Mouse (Mus musculus): ENCODE results near the gene Chd2. TPM values are rescaled to one million over a fixed set of nuclear protein-coding genes. Genes with fewer than 3 reads are reported as not detected.

Chd2 gene
- total and polyA plus RNA-seq, 3 experiments: 32.9 to 43.3 (median 38.1) TPM

- no peak overlapping the region for H3K4me3 ChIP-seq
- no peak overlapping the region for H3K27ac ChIP-seq
- 42% methylated on average over 2 of the region's 2 CpGs for WGBS
- no peak overlapping the region for H3K9ac ChIP-seq (ENCODE audit: low read depth, low read length)
- peaks cover 52% of the 10 kb centered on the region for H3K36me3 ChIP-seq (ENCODE audit: control insufficient read depth, insufficient read depth, low read length)
- TF ChIP-seq EP300 (IDR thresholded peaks at IDR 0.05; ENCODE audit: insufficient read depth, low read depth, low read length) (no peak), CTCF (IDR thresholded peaks at IDR 0.05) (no peak), POLR2A (IDR thresholded peaks at IDR 0.05; ENCODE audit: insufficient read depth, low read depth, low read length) (no peak)
- no peak for DNase-seq
- intact Hi-C loops (cut with DNase I): no loop called here
- no peaks in the 10 kb centered on the region for H3K79me2 ChIP-seq (replicated peaks; ENCODE audit: control insufficient read depth, insufficient read depth, low read length)
- H3K27me3 ChIP-seq (ENCODE audit: control insufficient read depth, insufficient read depth, low read length): no peaks in the 10 kb centered on the region
- H3K4me1 ChIP-seq (ENCODE audit: control insufficient read depth, insufficient read depth, low read length): peaks cover 5% of the 10 kb centered on the region
These were observed 29.2 kb downstream of the Chd2 start for GRCm38 (mm10) chr7:73512422-73512821.

DNA sequence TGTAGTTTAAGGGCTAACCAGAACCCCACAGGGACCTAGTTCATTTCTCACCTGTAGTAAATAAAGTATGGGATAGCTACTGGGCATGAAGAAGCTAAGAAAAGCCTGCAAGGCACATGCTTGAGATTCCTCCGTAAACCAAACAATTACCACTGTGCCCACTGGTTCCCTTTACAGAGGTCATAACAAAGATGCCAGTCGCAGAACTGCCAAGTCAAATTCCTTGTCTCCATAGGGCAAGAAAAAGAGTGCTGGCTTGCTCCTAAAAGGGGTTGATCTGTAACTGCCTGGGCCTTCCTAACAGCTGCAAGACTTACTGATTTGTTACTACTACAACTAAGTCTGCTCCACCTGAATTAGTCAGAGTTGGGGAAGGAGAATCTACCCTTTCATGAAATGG is 32.9 kb downstream of the Chd2 start:
- WGBS: 71% methylated on average over 2 of the region's 2 CpGs
- H3K4me3 ChIP-seq: no peak overlapping the region
- no peaks in the 10 kb centered on the region; the same call in none of the 2 replicates for H3K4me1 ChIP-seq (ENCODE audit: control insufficient read depth, insufficient read depth, low read length)
- no peak for TF ChIP-seq EP300 (IDR thresholded peaks at IDR 0.05; ENCODE audit: insufficient read depth, low read depth, low read length)
- no peak for TF ChIP-seq CTCF (IDR thresholded peaks at IDR 0.05)
- TF ChIP-seq POLR2A (IDR thresholded peaks at IDR 0.05; ENCODE audit: insufficient read depth, low read depth, low read length): no peak
- no peak overlapping the region for H3K9ac ChIP-seq (ENCODE audit: low read depth, low read length)
- intact Hi-C loops (cut with DNase I): loop anchor here (5.0 kb wide), 1 partner anchor 46 kb away; no protein-coding TSS in a partner anchor
- peaks cover 42% of the 10 kb centered on the region for H3K36me3 ChIP-seq (ENCODE audit: control insufficient read depth, insufficient read depth, low read length)
- H3K27ac ChIP-seq: no peak overlapping the region
- no peaks in the 10 kb centered on the region for H3K79me2 ChIP-seq (replicated peaks; ENCODE audit: control insufficient read depth, insufficient read depth, low read length)
- no peak for DNase-seq
- H3K27me3 ChIP-seq (ENCODE audit: control insufficient read depth, insufficient read depth, low read length): no peaks in the 10 kb centered on the region

DNA sequence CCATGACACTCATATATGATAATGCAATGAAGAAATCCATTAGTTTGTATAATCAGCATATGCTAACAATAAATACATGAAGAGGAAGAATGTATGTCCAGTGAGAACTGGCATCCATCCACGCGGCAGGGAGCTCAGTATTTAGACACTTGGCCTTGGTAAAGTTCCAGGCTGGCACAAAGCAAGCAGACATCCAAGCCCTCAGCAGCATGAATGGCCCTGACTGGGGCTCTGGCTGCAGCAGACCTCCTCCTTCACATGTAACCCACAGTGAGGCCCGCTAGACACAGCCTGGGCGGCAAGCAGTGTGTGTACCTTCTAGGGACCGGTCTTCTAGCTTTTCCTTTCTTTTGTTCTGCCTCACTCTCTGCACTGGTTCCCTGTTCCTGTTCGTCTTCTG is 34.1 kb downstream of the Chd2 start:
- Histone ChIP-seq H3K27me3 (ENCODE audit: control insufficient read depth, insufficient read depth, low read length) (no peaks in the 10 kb centered on the region), H3K4me1 (ENCODE audit: control insufficient read depth, insufficient read depth, low read length) (no peaks in the 10 kb centered on the region; the same call in none of the 2 replicates), H3K27ac (no peak overlapping the region), H3K9ac (ENCODE audit: low read depth, low read length) (no peak overlapping the region), H3K4me3 (no peak overlapping the region), H3K79me2 (replicated peaks; ENCODE audit: control insufficient read depth, insufficient read depth, low read length) (no peaks in the 10 kb centered on the region), H3K36me3 (ENCODE audit: control insufficient read depth, insufficient read depth, low read length) (peaks cover 46% of the 10 kb centered on the region)
- DNase-seq: peak in 1 of 2 experiments; percentile 59
- 73% methylated on average over 6 of the region's 6 CpGs for WGBS
- intact Hi-C loops (cut with DNase I): loop anchor here (5.0 kb wide), 1 partner anchor 45 kb away; no protein-coding TSS in a partner anchor
- TF ChIP-seq CTCF (IDR thresholded peaks at IDR 0.05) (no peak), POLR2A (IDR thresholded peaks at IDR 0.05; ENCODE audit: insufficient read depth, low read depth, low read length) (no peak), EP300 (IDR thresholded peaks at IDR 0.05; ENCODE audit: insufficient read depth, low read depth, low read length) (no peak)

DNA sequence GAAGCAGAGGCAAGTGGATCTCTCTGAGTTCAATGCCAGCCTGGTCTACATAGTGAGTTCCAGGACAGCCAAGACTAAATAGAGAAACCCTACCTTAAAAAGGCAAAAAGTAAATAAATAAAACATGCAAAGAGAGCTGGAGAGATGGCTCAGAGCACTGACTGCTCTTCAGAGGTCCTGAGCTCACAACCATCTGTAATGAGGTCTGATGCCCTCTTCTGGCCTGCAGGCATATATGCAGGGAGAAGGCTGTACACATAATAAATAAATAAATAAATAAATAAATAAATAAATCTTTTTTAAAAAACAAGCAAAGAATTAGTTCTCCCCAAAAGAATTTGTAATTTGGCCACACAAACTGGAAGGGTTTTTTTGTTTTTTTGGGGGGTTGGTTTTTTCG is 34.8 kb downstream of the Chd2 start:
- no peak for DNase-seq
- no peak for TF ChIP-seq EP300 (IDR thresholded peaks at IDR 0.05; ENCODE audit: insufficient read depth, low read depth, low read length)
- TF ChIP-seq CTCF (IDR thresholded peaks at IDR 0.05): peak; percentile 56
- Histone ChIP-seq H3K27ac (no peak overlapping the region), H3K4me1 (ENCODE audit: control insufficient read depth, insufficient read depth, low read length) (no peaks in the 10 kb centered on the region; the same call in none of the 2 replicates), H3K79me2 (replicated peaks; ENCODE audit: control insufficient read depth, insufficient read depth, low read length) (no peaks in the 10 kb centered on the region), H3K27me3 (ENCODE audit: control insufficient read depth, insufficient read depth, low read length) (no peaks in the 10 kb centered on the region), H3K4me3 (no peak overlapping the region), H3K9ac (ENCODE audit: low read depth, low read length) (no peak overlapping the region), H3K36me3 (ENCODE audit: control insufficient read depth, insufficient read depth, low read length) (peaks cover 47% of the 10 kb centered on the region)
- intact Hi-C loops (cut with DNase I): loop anchor here (5.0 kb wide), 1 partner anchor 45 kb away; no protein-coding TSS in a partner anchor
- WGBS: 100% methylated on average over 1 of the region's 1 CpGs

- H3K9ac ChIP-seq (ENCODE audit: low read depth, low read length): no peak overlapping the region
- WGBS: 47% methylated on average over 6 of the region's 6 CpGs
- intact Hi-C loops (cut with DNase I): loop anchor here (5.0 kb wide), 1 partner anchor 43 kb away; no protein-coding TSS in a partner anchor
These were observed 36.4 kb downstream of the Chd2 start for GRCm38 (mm10) chr7:73505266-73505665.

DNA sequence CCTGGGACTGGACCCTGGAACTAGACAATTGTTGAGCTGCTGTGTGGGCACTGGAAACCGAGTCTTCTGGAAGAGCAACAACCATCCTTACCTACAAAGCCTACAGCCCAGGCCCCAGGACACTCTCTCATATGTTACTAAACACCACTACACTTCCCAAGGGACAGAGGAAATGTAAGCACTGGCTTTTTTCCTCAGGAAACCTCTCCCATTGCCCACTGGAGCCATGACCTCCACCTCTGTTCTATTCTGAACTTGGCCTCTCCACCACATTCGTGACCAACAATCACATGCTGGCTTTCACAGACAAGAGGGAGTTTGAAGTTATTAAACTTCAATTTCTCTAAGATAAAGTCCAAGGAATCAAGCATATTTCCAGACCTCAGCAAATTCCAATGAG is 43.4 kb downstream of the Chd2 start:
- peaks cover 43% of the 10 kb centered on the region for H3K36me3 ChIP-seq (ENCODE audit: control insufficient read depth, insufficient read depth, low read length)
- WGBS: 35% methylated on average over 2 of the region's 2 CpGs
- TF ChIP-seq POLR2A (IDR thresholded peaks at IDR 0.05; ENCODE audit: insufficient read depth, low read depth, low read length): no peak
- TF ChIP-seq CTCF (IDR thresholded peaks at IDR 0.05): no peak
- no peak for TF ChIP-seq EP300 (IDR thresholded peaks at IDR 0.05; ENCODE audit: insufficient read depth, low read depth, low read length)
- DNase-seq: no peak
- no peak overlapping the region for H3K4me3 ChIP-seq
- no peak overlapping the region for H3K27ac ChIP-seq
- no peak overlapping the region for H3K9ac ChIP-seq (ENCODE audit: low read depth, low read length)
- intact Hi-C loops (cut with DNase I): no loop called here
- peaks cover 4% of the 10 kb centered on the region for H3K4me1 ChIP-seq (ENCODE audit: control insufficient read depth, insufficient read depth, low read length)
- H3K27me3 ChIP-seq (ENCODE audit: control insufficient read depth, insufficient read depth, low read length): no peaks in the 10 kb centered on the region
- H3K79me2 ChIP-seq (replicated peaks; ENCODE audit: control insufficient read depth, insufficient read depth, low read length): 0 out of 2 replicates have a peak, but pooled peaks cover 1% of the 10 kb centered on the region

More at GRCm38 (mm10) chr7:73505266-73505665, 36.4 kb downstream of the Chd2 start:
- Histone ChIP-seq H3K4me3 (no peak overlapping the region), H3K79me2 (replicated peaks; ENCODE audit: control insufficient read depth, insufficient read depth, low read length) (no peaks in the 10 kb centered on the region), H3K27me3 (ENCODE audit: control insufficient read depth, insufficient read depth, low read length) (no peaks in the 10 kb centered on the region), H3K27ac (no peak overlapping the region), H3K4me1 (ENCODE audit: control insufficient read depth, insufficient read depth, low read length) (no peaks in the 10 kb centered on the region; the same call in none of the 2 replicates), H3K36me3 (ENCODE audit: control insufficient read depth, insufficient read depth, low read length) (peaks cover 48% of the 10 kb centered on the region)
- TF ChIP-seq CTCF (IDR thresholded peaks at IDR 0.05) (no peak), POLR2A (IDR thresholded peaks at IDR 0.05; ENCODE audit: insufficient read depth, low read depth, low read length) (no peak), EP300 (IDR thresholded peaks at IDR 0.05; ENCODE audit: insufficient read depth, low read depth, low read length) (no peak)
- DNase-seq: no peak

All from heart, adult 2 months (tissue).